Mouse (Mus musculus) stomach, postnatal 0 days (tissue): ENCODE measurements around the gene Tff1.

Experiments
- CTCF ChIP-seq: IDR thresholded peaks from 2 replicates; pipeline ENCODE4 v1.5.1; 2016; ENCODE audit warnings: antibody characterized with exemption, low read depth, mild to moderate bottlenecking, moderate library complexity
- EP300 ChIP-seq: optimal IDR thresholded peaks from 2 replicates; pipeline ENCODE3; 2016; ENCODE audit warnings: antibody characterized with exemption

DNA sequence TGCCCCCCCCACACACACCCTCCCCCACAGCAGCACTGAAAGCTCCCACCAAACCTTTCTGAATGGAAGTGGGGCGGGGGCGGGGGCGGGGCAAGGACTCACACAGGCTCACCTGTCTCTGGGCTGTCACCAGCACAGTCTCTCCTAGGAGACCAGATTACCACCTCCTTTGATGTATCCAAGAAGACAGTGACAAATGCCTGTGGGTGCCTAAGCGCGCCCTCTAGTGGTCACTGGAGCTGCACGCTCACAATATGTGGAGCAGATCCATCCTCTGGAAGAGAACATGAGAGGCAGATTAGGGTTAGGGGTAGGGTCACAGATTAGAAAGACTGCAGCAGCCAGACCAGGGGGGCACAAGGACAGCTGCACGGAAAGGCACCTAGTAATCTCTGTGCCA, 45.6 kb downstream of the Tff1 start:
- TF ChIP-seq CTCF (peak; percentile 97), EP300 (no peak)
